Mouse (Mus musculus) stomach, postnatal 0 days (tissue): Measurements from ENCODE around the gene Spag17.

Experiments
- CTCF ChIP-seq: IDR thresholded peaks from 2 replicates; pipeline ENCODE4 v1.5.1; 2016; ENCODE audit warnings: antibody characterized with exemption, low read depth, mild to moderate bottlenecking, moderate library complexity
- EP300 ChIP-seq: optimal IDR thresholded peaks from 2 replicates; pipeline ENCODE3; 2016; ENCODE audit warnings: antibody characterized with exemption

GRCm38 (mm10) chr3:99885187-99885811 is at the start of gene Spag17:
- TF ChIP-seq CTCF (no peak), EP300 (no peak)
